Mouse (Mus musculus): ENCODE data around the gene Rec114.

Rec114 gene

DNA sequence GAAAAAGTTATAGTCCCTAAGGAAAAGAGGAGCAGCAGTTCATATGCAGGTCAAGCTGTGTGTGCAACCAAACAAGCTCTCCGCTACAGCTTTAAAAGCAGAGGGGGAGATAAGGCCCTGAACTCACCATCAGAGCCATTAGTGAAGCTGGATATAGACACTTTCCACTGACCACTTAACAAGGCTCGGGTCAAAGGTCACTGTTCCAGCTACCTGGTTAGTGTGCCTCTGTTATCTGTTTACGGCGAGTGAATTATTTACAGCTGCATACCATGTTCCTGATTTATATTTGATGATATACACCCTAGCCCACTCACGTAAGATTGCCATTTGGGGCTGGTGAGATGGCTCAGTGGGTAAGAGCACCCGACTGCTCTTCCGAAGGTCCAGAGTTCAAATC lies 52.3 kb downstream of the Rec114 start:
- H3K36me3 ChIP-seq (ENCODE audit: control insufficient read depth, insufficient read depth, low read length, poor library complexity, severe bottlenecking), result no peaks in the 10 kb centered on the region
- no peak for DNase-seq (ENCODE audit: low read depth, low spot score)
- no peaks in the 10 kb centered on the region; the same call in 1 of the 2 replicates for H3K27me3 ChIP-seq (ENCODE audit: control insufficient read depth, insufficient read depth, low read length, poor library complexity, severe bottlenecking)

DNA sequence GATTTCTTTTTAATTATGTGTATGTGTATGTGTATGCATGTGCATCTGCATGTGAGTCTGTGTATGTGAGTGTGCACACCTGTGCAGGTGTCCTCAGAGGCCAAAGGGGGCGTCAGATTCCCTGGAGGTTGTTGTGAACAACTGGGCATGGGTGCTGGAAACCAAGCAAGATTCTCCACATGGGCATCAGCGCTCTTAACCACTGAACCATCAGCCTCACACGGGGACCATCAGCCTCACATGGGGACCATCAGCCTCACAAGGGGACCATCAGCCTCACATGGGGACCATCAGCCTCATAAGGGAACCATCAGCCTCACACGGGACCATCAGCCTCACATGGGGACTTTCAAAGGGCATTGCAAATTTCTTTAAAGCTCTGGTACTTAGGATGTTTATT lies 53.1 kb downstream of the Rec114 start:
- no peak for DNase-seq (ENCODE audit: low read depth, low spot score)
- no peaks in the 10 kb centered on the region for H3K36me3 ChIP-seq (ENCODE audit: control insufficient read depth, insufficient read depth, low read length, poor library complexity, severe bottlenecking)
- no peaks in the 10 kb centered on the region for H3K27me3 ChIP-seq (ENCODE audit: control insufficient read depth, insufficient read depth, low read length, poor library complexity, severe bottlenecking)

GRCm38 (mm10) chr9:58688076-58688475 lies 55.7 kb downstream of the Rec114 start:
- DNase-seq (ENCODE audit: low read depth, low spot score), result no peak
- H3K27me3 ChIP-seq (ENCODE audit: control insufficient read depth, insufficient read depth, low read length, poor library complexity, severe bottlenecking), result no peaks in the 10 kb centered on the region

DNA sequence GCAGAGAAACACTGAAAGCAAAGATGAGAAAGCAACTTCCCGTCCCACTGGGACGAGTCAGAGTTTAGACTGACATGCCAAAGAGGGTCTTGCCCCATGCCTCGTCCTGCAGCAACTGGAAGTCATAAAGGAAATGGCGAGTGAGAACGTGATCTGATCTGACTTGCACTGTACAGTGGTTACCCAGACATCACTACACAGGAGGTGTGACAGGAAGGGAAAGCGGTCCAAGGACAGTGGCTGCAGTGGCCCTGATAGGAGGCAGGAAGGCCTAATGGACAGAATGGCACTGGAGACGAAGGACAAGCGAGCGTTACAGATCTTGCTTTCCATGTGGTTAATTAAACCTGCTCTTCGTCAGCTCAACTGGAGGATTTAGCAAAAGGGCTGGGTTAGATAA lies 58.5 kb downstream of the Rec114 start:
- Histone ChIP-seq H3K27me3 (ENCODE audit: control insufficient read depth, insufficient read depth, low read length, poor library complexity, severe bottlenecking) (no peaks in the 10 kb centered on the region), H3K36me3 (ENCODE audit: control insufficient read depth, insufficient read depth, low read length, poor library complexity, severe bottlenecking) (no peaks in the 10 kb centered on the region)
- DNase-seq (ENCODE audit: low read depth, low spot score), result no peak

More at GRCm38 (mm10) chr9:58688076-58688475, 55.7 kb downstream of the Rec114 start:
- H3K36me3 ChIP-seq (ENCODE audit: control insufficient read depth, insufficient read depth, low read length, poor library complexity, severe bottlenecking), result no peaks in the 10 kb centered on the region

- Histone ChIP-seq H3K36me3 (ENCODE audit: control insufficient read depth, insufficient read depth, low read length, poor library complexity, severe bottlenecking) (no peaks in the 10 kb centered on the region), H3K27me3 (ENCODE audit: control insufficient read depth, insufficient read depth, low read length, poor library complexity, severe bottlenecking) (no peaks in the 10 kb centered on the region)
- no peak for DNase-seq (ENCODE audit: low read depth, low spot score)
Observed at GRCm38 (mm10) chr9:58683372-58683771, 60.4 kb downstream of the Rec114 start.

DNA sequence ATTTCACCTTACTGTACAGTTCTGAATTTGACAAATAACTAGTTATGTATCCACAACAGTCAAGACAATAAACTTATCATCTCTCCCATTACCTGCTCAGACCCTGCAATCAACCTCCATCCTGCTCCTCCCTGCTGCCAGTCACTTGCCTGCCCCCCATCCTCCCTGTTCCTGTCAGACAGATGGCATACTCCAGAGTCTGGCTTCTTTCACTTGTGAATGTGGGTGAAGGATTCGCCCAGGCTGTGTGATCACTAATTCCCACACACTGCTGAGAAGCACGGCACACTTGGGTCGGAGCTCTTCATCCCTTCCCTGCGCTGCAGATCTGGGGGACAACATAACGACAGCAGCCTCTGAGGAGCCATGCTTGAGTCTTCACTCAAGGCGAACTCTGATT lies 61.7 kb downstream of the Rec114 start:
- Histone ChIP-seq H3K36me3 (ENCODE audit: control insufficient read depth, insufficient read depth, low read length, poor library complexity, severe bottlenecking) (no peaks in the 10 kb centered on the region), H3K27me3 (ENCODE audit: control insufficient read depth, insufficient read depth, low read length, poor library complexity, severe bottlenecking) (no peaks in the 10 kb centered on the region)
- DNase-seq (ENCODE audit: low read depth, low spot score), result no peak

DNA sequence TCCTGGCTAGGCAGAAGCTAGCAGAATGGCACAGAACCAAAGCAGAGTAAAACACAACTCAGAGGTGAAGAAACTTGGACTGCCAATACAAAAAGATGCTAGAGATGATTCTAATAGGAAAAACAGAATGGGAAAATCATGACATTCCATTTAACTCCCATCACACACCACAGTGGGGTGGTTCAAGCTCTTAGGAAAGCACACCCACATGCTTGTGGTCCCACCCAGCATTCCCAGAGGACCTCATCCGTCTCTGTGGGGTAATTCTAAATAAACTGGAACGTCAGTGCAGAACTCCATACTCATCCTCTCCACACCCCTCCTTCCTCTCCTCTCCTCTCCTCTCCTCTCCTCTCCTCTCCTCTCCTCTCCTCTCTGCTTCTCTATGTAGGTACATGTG lies 62.4 kb downstream of the Rec114 start:
- no peak for DNase-seq (ENCODE audit: low read depth, low spot score)
- no peaks in the 10 kb centered on the region for H3K27me3 ChIP-seq (ENCODE audit: control insufficient read depth, insufficient read depth, low read length, poor library complexity, severe bottlenecking)

GRCm38 (mm10) chr9:58675371-58675770 lies 68.4 kb downstream of the Rec114 start:
- no peak for DNase-seq (ENCODE audit: low read depth, low spot score)
- Histone ChIP-seq H3K27me3 (ENCODE audit: control insufficient read depth, insufficient read depth, low read length, poor library complexity, severe bottlenecking) (no peaks in the 10 kb centered on the region), H3K36me3 (ENCODE audit: control insufficient read depth, insufficient read depth, low read length, poor library complexity, severe bottlenecking) (no peaks in the 10 kb centered on the region)

More for the DNA sequence above, 62.4 kb downstream of the Rec114 start:
- no peaks in the 10 kb centered on the region for H3K36me3 ChIP-seq (ENCODE audit: control insufficient read depth, insufficient read depth, low read length, poor library complexity, severe bottlenecking)

GRCm38 (mm10) chr9:58674736-58675135 lies 69.0 kb downstream of the Rec114 start:
- Histone ChIP-seq H3K27me3 (ENCODE audit: control insufficient read depth, insufficient read depth, low read length, poor library complexity, severe bottlenecking) (no peaks in the 10 kb centered on the region), H3K36me3 (ENCODE audit: control insufficient read depth, insufficient read depth, low read length, poor library complexity, severe bottlenecking) (no peaks in the 10 kb centered on the region)

GRCm38 (mm10) chr9:58672474-58672873 lies 71.3 kb downstream of the Rec114 start:
- Histone ChIP-seq H3K27me3 (ENCODE audit: control insufficient read depth, insufficient read depth, low read length, poor library complexity, severe bottlenecking) (no peaks in the 10 kb centered on the region), H3K36me3 (ENCODE audit: control insufficient read depth, insufficient read depth, low read length, poor library complexity, severe bottlenecking) (no peaks in the 10 kb centered on the region)
- DNase-seq (ENCODE audit: low read depth, low spot score), result no peak

More at GRCm38 (mm10) chr9:58674736-58675135, 69.0 kb downstream of the Rec114 start:
- DNase-seq (ENCODE audit: low read depth, low spot score), result no peak

GRCm38 (mm10) chr9:58669819-58670218 lies 73.9 kb downstream of the Rec114 start:
- DNase-seq (ENCODE audit: low read depth, low spot score), result no peak
- no peaks in the 10 kb centered on the region for H3K27me3 ChIP-seq (ENCODE audit: control insufficient read depth, insufficient read depth, low read length, poor library complexity, severe bottlenecking)
- H3K36me3 ChIP-seq (ENCODE audit: control insufficient read depth, insufficient read depth, low read length, poor library complexity, severe bottlenecking), result peaks cover 3% of the 10 kb centered on the region; the same call in 1 of the 2 replicates

DNA sequence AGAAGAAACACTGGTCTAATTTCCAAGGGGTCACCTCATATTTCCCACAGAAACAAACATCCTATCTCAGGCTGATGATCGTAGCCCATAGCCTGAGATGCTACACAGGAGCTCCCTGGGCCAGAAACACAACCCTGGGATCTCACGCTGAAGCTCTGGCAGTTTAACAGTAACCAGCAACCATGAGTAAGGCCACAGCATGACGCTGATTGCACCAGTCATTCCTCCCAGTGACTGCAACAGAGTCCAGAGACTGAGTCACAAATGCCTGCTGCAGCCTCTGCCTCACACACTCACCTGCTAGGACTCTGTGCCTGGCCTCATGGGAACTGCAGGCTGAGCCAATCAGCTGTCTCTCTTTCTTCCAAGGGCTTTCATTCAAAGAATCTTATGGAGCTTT lies 74.7 kb downstream of the Rec114 start:
- Histone ChIP-seq H3K36me3 (ENCODE audit: control insufficient read depth, insufficient read depth, low read length, poor library complexity, severe bottlenecking) (peaks cover 5% of the 10 kb centered on the region; the same call in 1 of the 2 replicates), H3K27me3 (ENCODE audit: control insufficient read depth, insufficient read depth, low read length, poor library complexity, severe bottlenecking) (no peaks in the 10 kb centered on the region)
- DNase-seq (ENCODE audit: low read depth, low spot score), result no peak

DNA sequence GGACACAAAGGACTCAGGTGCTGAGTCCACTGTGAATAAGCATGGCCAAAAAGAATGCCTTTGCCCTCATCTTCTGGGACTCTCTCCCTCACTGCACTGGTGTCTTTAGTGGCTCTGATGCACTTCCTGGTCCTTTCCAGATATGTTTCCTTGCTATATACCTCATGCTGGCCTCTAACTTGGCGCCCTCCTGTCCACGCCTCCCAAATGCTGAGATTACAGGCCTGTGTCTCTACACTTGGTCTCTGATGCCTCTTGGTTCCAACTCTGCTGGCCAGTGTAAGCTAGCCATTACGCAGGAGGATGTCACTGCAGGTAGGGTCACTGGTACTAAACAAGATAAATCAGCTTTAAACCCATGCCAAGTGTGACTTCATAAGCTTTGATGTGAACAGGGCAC lies 75.6 kb downstream of the Rec114 start:
- H3K27me3 ChIP-seq (ENCODE audit: control insufficient read depth, insufficient read depth, low read length, poor library complexity, severe bottlenecking), result no peaks in the 10 kb centered on the region
- H3K36me3 ChIP-seq (ENCODE audit: control insufficient read depth, insufficient read depth, low read length, poor library complexity, severe bottlenecking), result peaks cover 5% of the 10 kb centered on the region; the same call in 1 of the 2 replicates
- DNase-seq (ENCODE audit: low read depth, low spot score), result no peak

DNA sequence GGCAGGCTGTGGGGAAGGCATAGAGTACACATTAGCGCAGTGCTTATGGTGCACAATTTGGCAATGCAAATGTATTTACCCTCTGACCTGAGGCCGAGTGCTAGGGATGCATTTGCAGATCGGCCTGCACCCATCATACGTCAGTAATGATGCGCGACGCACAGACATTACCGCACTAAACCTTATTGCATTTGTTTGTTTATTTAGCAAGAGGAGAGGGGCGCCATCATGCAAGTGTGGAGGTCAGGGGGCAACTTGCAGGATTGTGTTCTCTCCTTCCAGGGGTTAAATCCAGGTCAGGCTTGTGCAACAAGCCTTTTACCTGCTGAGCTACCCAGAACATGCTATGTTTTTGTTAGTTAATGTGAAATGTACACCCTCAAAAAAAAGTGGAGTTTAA lies 76.5 kb downstream of the Rec114 start:
- peaks cover 5% of the 10 kb centered on the region; the same call in 1 of the 2 replicates for H3K36me3 ChIP-seq (ENCODE audit: control insufficient read depth, insufficient read depth, low read length, poor library complexity, severe bottlenecking)
- H3K27me3 ChIP-seq (ENCODE audit: control insufficient read depth, insufficient read depth, low read length, poor library complexity, severe bottlenecking), result no peaks in the 10 kb centered on the region
- no peak for DNase-seq (ENCODE audit: low read depth, low spot score)

DNA sequence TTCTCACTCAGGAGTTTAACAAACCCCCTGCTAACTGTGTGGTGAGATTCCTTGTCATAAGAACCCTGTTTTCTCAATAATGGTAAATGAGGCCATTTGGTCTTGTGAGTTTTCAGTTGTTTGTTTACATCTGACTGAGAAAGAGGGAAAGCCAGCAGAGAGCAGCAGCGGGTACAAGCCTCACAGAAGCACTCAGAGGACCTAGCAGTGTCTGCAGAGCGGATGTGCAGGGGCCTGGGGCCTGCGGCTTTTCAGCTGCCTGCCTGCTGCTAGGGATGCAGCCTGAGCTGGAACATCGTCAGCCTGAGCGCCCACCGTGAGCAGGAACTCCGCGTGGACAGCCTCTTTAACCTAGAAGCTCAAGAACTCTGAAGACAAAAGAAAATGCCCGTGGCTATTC lies 77.6 kb downstream of the Rec114 start:
- no peak for DNase-seq (ENCODE audit: low read depth, low spot score)
- Histone ChIP-seq H3K36me3 (ENCODE audit: control insufficient read depth, insufficient read depth, low read length, poor library complexity, severe bottlenecking) (peaks cover 5% of the 10 kb centered on the region; the same call in 1 of the 2 replicates), H3K27me3 (ENCODE audit: control insufficient read depth, insufficient read depth, low read length, poor library complexity, severe bottlenecking) (no peaks in the 10 kb centered on the region)

- Histone ChIP-seq H3K36me3 (ENCODE audit: control insufficient read depth, insufficient read depth, low read length, poor library complexity, severe bottlenecking) (peaks cover 5% of the 10 kb centered on the region; the same call in 1 of the 2 replicates), H3K27me3 (ENCODE audit: control insufficient read depth, insufficient read depth, low read length, poor library complexity, severe bottlenecking) (no peaks in the 10 kb centered on the region)
- no peak for DNase-seq (ENCODE audit: low read depth, low spot score)
Observed at GRCm38 (mm10) chr9:58665492-58665891, 78.3 kb downstream of the Rec114 start.
